Mouse (Mus musculus): Measurements from ENCODE around the gene Shox2.

Gene Shox2

DNA sequence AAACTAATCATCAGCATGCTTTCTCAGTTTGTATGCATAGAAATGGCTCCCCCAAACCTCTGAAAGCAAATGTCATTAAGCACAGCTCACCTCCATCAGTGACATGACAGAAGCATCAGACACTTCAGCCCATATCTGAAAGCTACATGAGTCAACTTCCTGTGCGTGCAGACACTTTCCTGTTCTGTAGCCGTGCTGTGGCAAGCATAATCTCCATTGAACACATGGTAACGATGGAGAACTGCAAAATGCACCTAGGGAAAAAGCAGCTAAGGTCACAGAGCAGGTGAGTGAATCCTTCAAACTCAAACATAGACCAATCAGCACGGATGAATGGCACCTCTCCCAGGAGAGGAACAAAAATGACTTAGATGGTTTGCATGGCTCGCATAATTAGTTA lies 21.6 kb downstream of the Shox2 start:
- DNase-seq = no peak

DNA sequence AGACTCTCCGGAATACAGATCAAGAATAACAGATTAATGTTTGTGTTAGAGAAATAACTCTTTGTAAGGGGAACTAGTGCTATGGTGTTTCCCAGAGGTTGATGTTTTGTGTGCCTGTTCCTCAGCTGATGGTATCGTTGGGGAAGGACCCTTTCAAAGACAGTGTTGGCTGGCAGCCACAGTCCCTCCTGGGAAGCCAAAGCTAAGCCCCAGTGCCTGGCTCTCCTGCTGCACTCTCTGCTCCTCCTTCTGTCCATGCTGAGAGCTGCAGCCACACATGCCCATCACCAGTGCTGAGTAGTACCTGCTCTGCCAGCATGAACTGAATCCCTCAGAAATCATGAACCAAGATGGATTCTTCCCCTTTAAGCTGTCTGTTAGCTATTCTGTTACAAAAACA lies 26.4 kb downstream of the Shox2 start:
- no peak for DNase-seq

DNA sequence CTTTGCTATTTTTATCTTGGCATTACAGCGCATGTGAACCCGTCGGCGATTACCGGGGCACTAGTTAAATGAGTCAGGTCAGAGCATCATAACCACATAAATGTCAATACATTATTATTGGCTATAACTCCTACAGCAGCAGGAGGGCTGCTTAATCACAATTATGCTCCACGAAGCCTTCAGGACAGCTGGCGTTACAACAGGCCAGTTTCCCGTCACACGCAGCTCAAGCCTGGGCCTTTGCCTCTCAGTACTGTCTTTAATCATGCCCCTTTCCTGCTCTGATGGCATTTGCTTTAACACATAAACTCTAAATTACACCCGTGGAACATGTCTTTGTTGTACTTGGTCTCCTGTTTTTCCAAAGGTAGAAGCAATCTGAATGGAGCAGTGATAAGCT lies 41.9 kb downstream of the Shox2 start:
- DNase-seq = no peak

DNA sequence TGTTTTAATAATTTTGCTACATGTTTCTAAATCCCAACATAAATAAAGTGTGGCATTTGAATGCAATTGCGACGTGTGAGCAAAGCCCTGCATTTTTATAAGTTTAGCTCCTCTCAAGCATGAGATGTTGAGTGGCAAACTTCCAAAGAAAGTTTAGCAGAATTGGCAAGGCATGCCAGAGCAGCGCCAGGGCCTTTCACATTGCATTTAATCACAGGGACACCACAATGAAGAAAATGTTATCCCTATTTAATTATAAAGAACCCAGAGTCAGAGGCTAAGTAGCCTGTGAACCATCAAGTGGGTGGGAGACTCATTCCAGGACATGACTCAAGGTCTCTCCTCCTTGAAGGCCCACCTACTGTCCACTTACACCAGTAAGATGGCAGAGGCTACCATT lies 59.1 kb downstream of the Shox2 start:
- no peak for DNase-seq

Data from thymus, postnatal 4 days (tissue).